Mouse (Mus musculus) cerebellum, adult 11-12 months (tissue): ENCODE results near the gene Meox1.
A peak's percentile ranks its signal among the peaks of the same experiment; 100 is the strongest.

Experiments used
- DNase-seq: peaks from one replicate; pipeline ENCODE4 v3.0.0; 2022

Meox1 gene

GRCm38 (mm10) chr11:101849286-101849685, 44.9 kb downstream of the Meox1 start:
- no peak for DNase-seq

GRCm38 (mm10) chr11:101847509-101847908, 46.7 kb downstream of the Meox1 start:
- DNase-seq, result no peak

- DNase-seq, result no peak
Observed at GRCm38 (mm10) chr11:101842773-101843163, 51.4 kb downstream of the Meox1 start.

- peak; percentile 83 for DNase-seq
Observed at GRCm38 (mm10) chr11:101841998-101842772, 52.0 kb downstream of the Meox1 start.

- no peak for DNase-seq
Observed at GRCm38 (mm10) chr11:101840405-101840804, 53.8 kb downstream of the Meox1 start.

GRCm38 (mm10) chr11:101839426-101839825, 54.7 kb downstream of the Meox1 start:
- peak; percentile 72 for DNase-seq

- no peak for DNase-seq
Observed at GRCm38 (mm10) chr11:101832001-101832400, 62.2 kb downstream of the Meox1 start.

GRCm38 (mm10) chr11:101830616-101831015, 63.6 kb downstream of the Meox1 start:
- no peak for DNase-seq

- DNase-seq, result no peak
Observed at GRCm38 (mm10) chr11:101830112-101830511, 64.1 kb downstream of the Meox1 start.

GRCm38 (mm10) chr11:101828718-101829117, 65.5 kb downstream of the Meox1 start:
- no peak for DNase-seq
